12 mouse cellular contexts compared by ENCODE assay signal in the genomic region with DNA sequence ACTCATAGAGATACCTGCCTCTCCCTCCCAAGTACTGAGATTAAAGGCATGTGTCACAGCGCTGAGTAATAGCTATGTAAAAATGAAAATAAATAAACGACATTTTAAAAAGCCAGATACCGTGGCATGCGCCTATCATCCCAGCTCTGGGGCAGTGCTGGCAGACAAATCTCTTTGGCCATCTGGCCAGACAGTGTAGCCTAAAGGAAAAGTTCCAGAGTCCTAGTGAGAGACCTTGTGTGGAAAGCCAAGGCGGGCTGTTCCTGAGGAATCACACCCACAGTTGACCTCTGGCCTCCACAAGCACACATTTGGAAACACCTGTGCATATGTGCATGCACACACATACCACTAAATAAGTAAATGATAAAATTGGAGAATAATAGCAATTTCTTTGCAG. TPM values are rescaled to one million over a fixed set of nuclear protein-coding genes. Genes with fewer than 3 reads are reported as not detected.
DNase-seq lines count a peak whose midpoint lies in the region; ATAC-seq and TF ChIP-seq lines count a peak whose summit lies in the region.
"Had no signal": no experiment of that assay in that cellular context is flagged by ENCODE, and none has a peak within 500 bp of the region (broad histone marks: within the 10 kb centered on the region; RNA-seq: fewer than 3 reads in every experiment).

No protein-coding gene starts in this region.

- no peaks in the 10 kb centered on the region for H3K9me3 ChIP-seq in forebrain, embryonic 12.5 days
- no peaks in the 10 kb centered on the region for H3K9me3 ChIP-seq in midbrain, postnatal 0 days (ENCODE audit: low read length)
- H3K9me3 ChIP-seq: embryonic facial prominence, embryonic 10.5 days had no signal

- no peak for TF ChIP-seq POLR2A in cerebellum, adult 2 months (IDR thresholded peaks at IDR 0.05; ENCODE audit: borderline replicate concordance, insufficient read depth, low read length)

- H3K27me3 ChIP-seq in cerebellum, adult 2 months (ENCODE audit: control insufficient read depth, insufficient read depth, low read length) = no peaks in the 10 kb centered on the region
- H3K27me3 ChIP-seq in forebrain, embryonic 12.5 days = peaks cover 12% of the 10 kb centered on the region
- no peaks in the 10 kb centered on the region for H3K27me3 ChIP-seq in midbrain, postnatal 0 days (ENCODE audit: insufficient read depth, low read length)

- H3K27ac ChIP-seq in layer of hippocampus, adult 2 months = peak overlapping the region; percentile 80
- peak overlapping the region; percentile 69; the same call in 1 of the 2 replicates for H3K27ac ChIP-seq in cerebellum, adult 2 months (ENCODE audit: insufficient read depth, low read length)
- H3K27ac ChIP-seq in forebrain, embryonic 12.5 days = peak overlapping the region; percentile 87
- H3K27ac ChIP-seq in midbrain, postnatal 0 days (ENCODE audit: low read depth, low read length) = no peak overlapping the region
- H3K27ac ChIP-seq: embryonic facial prominence, embryonic 10.5 days had no signal

- no peak overlapping the region for H3K4me2 ChIP-seq in forebrain, embryonic 12.5 days
- H3K4me2 ChIP-seq in midbrain, postnatal 0 days (ENCODE audit: low read depth, low read length, poor library complexity, severe bottlenecking) = no peak overlapping the region
- H3K4me2 ChIP-seq: lung, embryonic 14.5 days had no signal

- H3K9ac ChIP-seq in forebrain, embryonic 12.5 days = no peak overlapping the region
- H3K9ac ChIP-seq in midbrain, postnatal 0 days (replicated peaks; ENCODE audit: low read length, poor library complexity, severe bottlenecking) = no peak overlapping the region
- H3K9ac ChIP-seq: lung, embryonic 14.5 days had no signal

- peak; percentile 44; the same call in 1 of the 2 replicates for ATAC-seq in forebrain, embryonic 12.5 days (ENCODE audit: low FRiP score)
- ATAC-seq in midbrain, postnatal 0 days (ENCODE audit: low FRiP score) = no peak

- H3K4me1 ChIP-seq in cerebellum, adult 2 months (ENCODE audit: control insufficient read depth, insufficient read depth, low read length) = peaks cover 13% of the 10 kb centered on the region; the same call in 1 of the 2 replicates
- peaks cover 5% of the 10 kb centered on the region; the same call in 1 of the 2 replicates for H3K4me1 ChIP-seq in forebrain, embryonic 12.5 days
- no peaks in the 10 kb centered on the region for H3K4me1 ChIP-seq in midbrain, postnatal 0 days (ENCODE audit: insufficient read depth, low read length)
- H3K4me1 ChIP-seq: embryonic facial prominence, embryonic 10.5 days had no signal

- no peak for DNase-seq in layer of hippocampus, adult 2 months (ENCODE audit: low spot score in 2 of 2)
- no peak for DNase-seq in layer of hippocampus, adult 9-10 months (ENCODE audit: low spot score)
- peak; percentile 70 to 84 for DNase-seq in cerebellum, adult 2 months
- DNase-seq in midbrain, postnatal 0 days (ENCODE audit: low spot score) = peak; percentile 62
- DNase-seq in retina, embryonic 14.5 days (ENCODE audit: low spot score) = no peak
- DNase-seq in urinary bladder, postnatal 14 days (ENCODE audit: low spot score) = no peak
- DNase-seq: gastrocnemius, postnatal 25 days; liver; thymus, postnatal 14 days had no signal

- H3K4me3 ChIP-seq in layer of hippocampus, adult 2 months = no peak overlapping the region
- no peak overlapping the region for H3K4me3 ChIP-seq in cerebellum, adult 2 months (replicated peaks; ENCODE audit: insufficient read depth, low read depth, low read length)
- no peak overlapping the region for H3K4me3 ChIP-seq in forebrain, embryonic 12.5 days (replicated peaks)
- H3K4me3 ChIP-seq in midbrain, postnatal 0 days (ENCODE audit: low read depth, low read length) = no peak overlapping the region
- H3K4me3 ChIP-seq: embryonic facial prominence, embryonic 10.5 days had no signal

- 8% methylated on average over 5 of the region's 5 CpGs for WGBS in cerebellum, adult 2 months
- 86% methylated on average over 5 of the region's 5 CpGs for WGBS in forebrain, embryonic 12.5 days
- 76% methylated on average over 5 of the region's 5 CpGs for WGBS in midbrain, postnatal 0 days

- H3K36me3 ChIP-seq in forebrain, embryonic 12.5 days (replicated peaks) = no peaks in the 10 kb centered on the region
- no peaks in the 10 kb centered on the region for H3K36me3 ChIP-seq in midbrain, postnatal 0 days (ENCODE audit: insufficient read depth, low read length)
- H3K36me3 ChIP-seq: embryonic facial prominence, embryonic 10.5 days had no signal

- TF ChIP-seq CTCF in layer of hippocampus, adult 2 months (conservative IDR thresholded peaks at IDR 0.05) = no peak
- no peak for TF ChIP-seq CTCF in cerebellum, adult 2 months (IDR thresholded peaks at IDR 0.05; ENCODE audit: borderline replicate concordance, insufficient read depth, low read depth, low read length)
- no peak for TF ChIP-seq CTCF in midbrain, postnatal 0 days (IDR thresholded peaks at IDR 0.05)

RNA-seq across cellular contexts. Expression of gene Rgs9, which starts 22.0 kb away (rescaled TPM):
- 10 to 100 TPM; 15.1 to 16.2 TPM for total RNA-seq in layer of hippocampus, adult 2 months (2021)
- polyA plus RNA-seq in cerebellum, adult 2 months (2012; rRNA removed) = 5.3 and 6.2 TPM in 2 replicates
- 2.1 and 3.0 TPM in 2 replicates for polyA plus RNA-seq in forebrain, embryonic 12.5 days (2016; fragmentation: Nextera tagmentation; extraction: Ambion mirVana)
- 33.8 and 42.1 TPM in 2 replicates for total RNA-seq in midbrain, postnatal 0 days (2014; rRNA removed)
- 19.3 and 23.3 TPM in 2 replicates for polyA plus RNA-seq in midbrain, postnatal 0 days (2015; fragmentation: Nextera tagmentation; extraction: Ambion mirVana)

RNA-seq across cellular contexts. Expression of gene Gna13, which starts 42.7 kb away (rescaled TPM):
- total RNA-seq in layer of hippocampus, adult 2 months (2021) = 10 to 100 TPM; 55.5 to 60.9 TPM
- polyA plus RNA-seq in cerebellum, adult 2 months (2012; rRNA removed) = 35.6 and 37.5 TPM in 2 replicates
- polyA plus RNA-seq in forebrain, embryonic 12.5 days (2016; fragmentation: Nextera tagmentation; extraction: Ambion mirVana) = 20.7 and 20.9 TPM in 2 replicates
- 50.3 and 61.0 TPM in 2 replicates for total RNA-seq in midbrain, postnatal 0 days (2014; rRNA removed)
- 31.1 and 35.3 TPM in 2 replicates for polyA plus RNA-seq in midbrain, postnatal 0 days (2015; fragmentation: Nextera tagmentation; extraction: Ambion mirVana)

Comparison
In these comparisons a context has a peak if more than half of its experiments do, and no peak if none do; other contexts are left out.
1. DNase-seq: peak in cerebellum, adult 2 months (2 of 2) and midbrain, postnatal 0 days (single experiment); none in layer of hippocampus, adult 2 months (0 of 2), layer of hippocampus, adult 9-10 months (single experiment), retina, embryonic 14.5 days (single experiment) and urinary bladder, postnatal 14 days (single experiment).